Mouse (Mus musculus) embryonic stem cell, embryonic (primary cell): ENCODE measurements around the gene Adam22.
"Not testable (repeated sequence)": the region's sequence is repeated elsewhere in the genome, so short reads cannot be mapped to it uniquely, and the experiment has no call there.

Experiments used
- CTCF ChIA-PET, 4 experiments: fragments of 300-600 bp in 2 of 4; fragments of 350-600 bp in 2 of 4; sonication (Branson Sonifier 250); formaldehyde crosslinking; loops; one replicate each; lab custom pipeline; 2022; ENCODE audit warnings: inconsistent platforms in 2 of 4; lab: Charles Lee
- POLR2A ChIA-PET, 4 experiments: fragments of 300-600 bp in 2 of 4; fragments of 350-600 bp in 2 of 4; sonication (Branson Sonifier 250); formaldehyde crosslinking; loops; one replicate each; lab custom pipeline; 2022; ENCODE audit warnings: antibody characterized with exemption in 4 of 4, inconsistent platforms in 1 of 4; lab: Charles Lee

Gene Adam22

DNA sequence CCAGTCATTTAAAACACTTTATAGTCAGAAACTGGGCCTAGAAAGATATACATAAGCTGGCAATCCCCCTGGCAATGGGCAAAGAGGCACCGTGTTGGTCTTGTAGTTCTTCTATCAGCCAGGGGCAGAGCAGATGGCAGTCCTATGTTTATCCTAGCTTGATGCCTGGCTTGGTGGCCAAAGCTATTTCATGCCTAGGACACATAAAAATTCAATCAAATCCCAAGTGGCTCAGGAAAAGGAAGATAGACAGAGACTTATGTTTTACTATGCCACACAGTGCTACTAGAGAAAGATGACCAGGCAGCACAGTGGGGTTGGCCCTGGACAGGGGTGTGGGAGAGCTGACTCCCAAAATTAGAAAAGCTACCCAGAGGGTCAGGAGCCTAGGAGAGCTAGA, 125.3 kb downstream of the Adam22 start:
- ChIA-PET POLR2A (interaction anchor here in 2 of 4 experiments (1.0 to 1.4 kb wide), 2 partner anchors 9 to 24 kb away, joined by 3 read pairs; no protein-coding TSS in a partner anchor), CTCF (interaction anchor here in 1 of 4 experiments (0.8 kb wide), 1 partner anchor 186 kb away, joined by 4 read pairs; no protein-coding TSS in a partner anchor)

DNA sequence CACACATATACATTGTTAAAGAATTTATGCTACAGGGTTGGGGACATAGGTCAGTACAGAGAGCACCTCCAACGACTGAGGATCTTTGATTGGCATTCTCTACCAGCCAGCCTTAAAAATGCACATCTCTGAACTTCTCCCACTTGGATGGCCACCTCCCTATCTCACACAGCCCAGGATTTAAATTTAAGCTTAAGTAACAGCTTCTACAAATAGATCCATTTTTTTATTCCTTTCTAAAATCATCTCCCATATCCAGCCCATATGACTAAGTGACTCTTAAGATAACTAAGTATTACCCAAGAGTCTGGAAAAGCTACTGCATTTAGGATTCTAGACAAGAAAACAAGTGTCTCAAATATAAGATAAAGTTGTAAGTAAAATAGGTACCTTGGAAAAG, 140.9 kb downstream of the Adam22 start:
- ChIA-PET CTCF (no interaction called here), POLR2A (no interaction called here)

DNA sequence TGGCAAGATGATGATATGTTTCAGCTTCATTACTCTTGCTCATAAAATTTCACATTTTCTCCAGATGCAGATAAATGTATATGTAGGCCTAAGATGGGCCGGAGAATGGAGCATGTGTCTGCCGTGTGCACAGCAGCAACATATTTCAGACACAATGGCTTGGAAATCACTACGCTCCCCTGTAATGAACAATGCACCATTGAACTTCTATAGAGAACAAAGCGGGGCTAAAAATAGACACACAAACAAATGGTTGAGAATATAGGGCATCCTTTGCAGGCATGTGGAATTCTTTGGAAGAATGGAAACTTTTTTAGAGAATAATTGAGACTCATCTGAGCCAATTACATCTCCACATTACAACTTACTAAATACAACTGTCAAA, 143.6 kb downstream of the Adam22 start:
- CTCF ChIA-PET, result no interaction called here
- POLR2A ChIA-PET, result no interaction called here

DNA sequence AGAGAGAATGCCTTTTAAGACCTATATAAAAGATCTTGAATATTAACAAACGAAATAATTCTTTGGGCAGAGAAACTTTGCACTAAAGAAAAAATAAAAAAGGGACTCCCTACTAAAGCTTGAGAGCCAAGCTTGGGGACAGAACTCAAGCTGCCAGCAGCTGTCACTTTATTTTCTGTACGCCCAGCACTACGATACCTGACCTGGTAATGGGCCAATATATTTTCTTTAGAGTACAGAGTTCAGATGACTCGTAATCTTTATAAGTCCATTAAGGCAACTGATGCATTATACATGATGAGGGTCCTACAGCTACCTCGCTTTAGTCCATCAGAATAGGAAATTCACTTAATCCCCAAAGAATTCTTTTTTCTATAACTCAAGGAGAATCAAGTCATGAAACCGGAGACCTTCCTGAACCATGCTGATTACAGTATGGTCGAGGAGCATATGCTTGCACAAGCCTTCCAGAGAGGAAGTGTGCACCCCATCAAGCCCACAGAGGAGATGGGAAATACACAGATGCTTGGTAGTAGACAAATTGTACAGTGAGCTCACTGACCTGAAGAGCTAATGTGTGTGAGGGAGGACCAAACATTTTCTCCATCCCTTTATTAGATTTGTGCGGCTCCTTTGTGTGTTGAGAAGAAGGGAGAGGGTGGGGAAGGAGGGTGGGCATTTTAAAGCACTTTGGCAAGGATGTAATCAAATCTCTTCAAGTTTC, 144.2 kb downstream of the Adam22 start:
- CTCF ChIA-PET, result no interaction called here
- POLR2A ChIA-PET, result no interaction called here

DNA sequence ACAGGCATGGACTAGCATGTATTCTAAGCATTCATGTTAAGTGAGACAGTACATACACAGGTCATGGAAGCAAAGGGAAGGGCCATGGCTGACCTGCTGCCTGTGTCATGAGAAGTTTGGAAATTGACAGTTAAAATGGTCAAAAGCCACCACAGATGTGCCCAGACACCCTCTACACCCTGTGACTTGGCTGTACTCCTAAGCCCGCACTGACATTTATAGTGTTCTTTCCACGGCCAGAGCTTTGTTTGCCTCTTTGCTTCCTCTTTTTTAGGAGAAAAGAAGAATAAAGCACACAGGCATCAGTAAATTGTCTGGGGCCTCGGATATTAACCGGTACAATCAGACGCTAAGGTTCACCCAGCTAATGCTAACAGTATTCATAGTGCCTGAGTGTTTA, 146.3 kb downstream of the Adam22 start:
- ChIA-PET CTCF (interaction anchor here in 1 of 4 experiments (0.5 kb wide), 1 partner anchor 57 kb away, joined by 4 read pairs; no protein-coding TSS in a partner anchor), POLR2A (no interaction called here)

DNA sequence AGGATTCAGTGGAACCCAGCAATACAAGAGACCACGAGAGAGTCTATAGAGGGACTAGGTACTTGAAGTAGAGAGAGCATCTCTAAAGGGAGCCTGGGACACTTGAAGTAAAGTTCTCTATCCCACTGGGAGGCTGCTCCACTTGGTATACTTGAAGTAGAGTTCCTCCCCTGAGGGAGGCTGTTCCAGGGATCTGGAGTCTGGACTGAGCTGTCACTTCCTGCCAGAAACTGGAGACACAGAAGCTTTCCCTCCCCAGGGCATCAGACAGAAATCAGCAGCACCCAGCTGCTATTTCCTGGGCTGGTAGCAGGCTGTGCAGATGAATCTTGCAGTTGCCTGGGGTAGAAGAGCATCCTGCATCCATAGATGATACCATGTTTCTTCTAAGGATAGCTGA, 152.1 kb downstream of the Adam22 start:
- ChIA-PET CTCF (no interaction called here), POLR2A (no interaction called here)

DNA sequence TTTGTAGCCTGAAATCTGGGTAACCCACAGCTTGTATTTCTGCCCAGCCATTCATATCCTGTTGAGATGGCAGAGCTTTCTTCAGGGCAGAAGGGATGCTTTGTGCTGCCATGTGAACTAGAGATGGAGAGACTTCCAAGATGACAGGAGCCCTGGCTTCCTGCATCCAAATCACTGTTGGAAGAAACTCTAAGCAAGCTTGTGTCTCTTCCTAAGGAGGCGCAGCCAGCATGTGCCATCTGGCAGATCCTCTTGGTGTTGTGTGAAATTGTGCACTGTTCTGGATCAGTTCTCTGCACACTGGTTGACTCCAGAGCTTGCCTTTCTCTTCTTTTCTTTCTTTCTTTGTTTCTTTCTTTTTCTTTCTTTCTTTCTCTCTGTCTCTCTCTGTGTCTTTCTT, 183.0 kb downstream of the Adam22 start:
- CTCF ChIA-PET, POLR2A ChIA-PET: not testable (repeated sequence)

DNA sequence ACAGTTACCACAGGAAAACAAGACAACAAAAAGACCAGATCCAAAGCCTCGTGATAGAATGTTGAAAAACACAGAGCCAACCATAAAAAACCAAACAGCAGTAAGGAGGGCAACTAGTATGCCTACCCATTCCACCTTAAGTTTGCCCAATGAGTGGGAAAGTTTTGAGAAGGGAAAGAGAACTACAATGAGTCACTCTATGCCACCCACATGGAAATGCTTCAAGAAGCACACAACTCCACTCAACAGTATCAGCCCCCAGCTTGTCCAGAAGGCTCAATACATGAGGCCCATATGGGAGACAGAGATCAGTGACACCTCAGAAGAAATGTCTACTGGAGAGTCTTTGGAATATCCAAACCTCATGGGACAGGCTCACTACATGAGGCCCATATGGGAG, 187.3 kb downstream of the Adam22 start:
- CTCF ChIA-PET, result no interaction called here
- POLR2A ChIA-PET, result no interaction called here

DNA sequence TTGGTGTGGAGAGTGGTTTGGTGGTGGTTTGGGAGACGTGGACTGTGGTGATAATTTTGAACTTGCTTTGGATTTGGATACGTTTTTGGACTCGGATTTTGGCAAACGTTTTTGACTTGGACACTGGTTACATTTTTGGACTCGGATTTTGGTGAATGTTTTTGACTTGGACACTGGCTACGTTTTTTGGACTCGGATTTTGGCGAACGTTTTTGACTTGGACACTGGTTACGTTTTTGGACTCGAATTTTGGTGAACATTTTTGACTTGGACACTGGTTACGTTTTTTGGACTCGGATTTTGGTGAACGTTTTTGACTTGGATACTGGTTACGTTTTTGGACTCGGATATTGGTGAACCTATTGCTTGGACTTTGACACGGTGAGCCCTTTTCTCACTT, 189.8 kb downstream of the Adam22 start:
- POLR2A ChIA-PET, result no interaction called here
- CTCF ChIA-PET, result no interaction called here

DNA sequence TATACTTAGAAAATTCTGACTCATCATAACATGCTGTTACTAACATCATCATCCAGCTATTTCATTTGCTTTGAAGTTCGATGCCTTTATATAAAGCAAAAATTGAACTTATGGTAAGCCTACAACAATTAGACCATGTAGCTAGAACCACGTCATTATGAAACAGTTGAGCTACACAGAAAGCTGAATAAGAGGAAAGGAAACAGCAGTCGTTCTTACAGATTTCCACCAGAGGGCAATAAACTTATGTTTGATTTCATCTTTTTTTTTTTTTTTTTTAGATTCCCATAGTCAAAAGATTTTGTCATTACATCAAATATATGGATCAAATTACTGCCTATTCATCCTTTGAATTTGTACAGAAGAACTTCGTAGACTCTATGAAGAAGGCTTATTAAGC, 203.2 kb downstream of the Adam22 start:
- POLR2A ChIA-PET, result no interaction called here
- CTCF ChIA-PET, result interaction anchor here (0.6 to 0.7 kb wide), 13 partner anchors 9 to 1400 kb away, joined by 3 to 12 read pairs (median 4); no protein-coding TSS in a partner anchor

DNA sequence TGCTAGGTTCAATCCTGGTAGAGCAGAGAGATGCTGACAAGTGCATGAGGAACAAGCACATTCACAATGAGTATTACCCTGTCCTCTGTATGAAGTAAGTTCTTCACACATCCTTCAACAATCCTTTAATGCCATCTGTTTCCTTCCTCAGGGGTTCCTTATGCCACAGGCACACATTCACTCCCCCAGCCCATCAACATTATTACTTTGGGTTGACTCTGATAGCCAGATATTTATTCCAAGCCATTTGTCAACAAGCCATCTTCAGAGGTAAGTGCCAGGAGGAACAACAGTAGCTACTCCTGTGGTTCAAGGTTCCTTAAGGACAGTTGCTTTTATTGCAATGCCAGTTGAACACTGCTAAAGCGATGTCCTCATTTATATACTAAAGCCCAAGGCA, 216.3 kb downstream of the Adam22 start:
- POLR2A ChIA-PET, result no interaction called here
- CTCF ChIA-PET, result no interaction called here

DNA sequence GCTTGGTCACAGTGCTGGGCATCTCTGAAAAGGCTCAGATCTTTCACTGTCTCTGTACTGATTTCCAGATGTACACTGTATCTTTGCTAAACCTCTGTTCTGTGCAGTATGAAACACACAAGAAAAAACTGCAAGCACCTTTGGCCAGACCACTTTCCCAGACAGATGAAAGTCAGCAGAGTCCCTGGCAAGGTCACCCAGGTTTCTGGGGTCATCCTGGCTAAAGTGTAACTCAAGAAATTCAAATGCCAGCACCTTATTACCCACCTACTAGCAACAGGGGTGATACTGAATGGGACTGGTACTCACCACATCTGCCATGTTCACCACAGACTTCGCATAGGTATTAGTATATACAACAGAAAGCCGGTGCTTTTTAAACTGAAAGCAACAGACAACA, 221.8 kb downstream of the Adam22 start:
- ChIA-PET CTCF (no interaction called here), POLR2A (interaction anchor here in 1 of 4 experiments (1.4 kb wide), 1 partner anchor 25 kb away, joined by 3 read pairs; no protein-coding TSS in a partner anchor)

DNA sequence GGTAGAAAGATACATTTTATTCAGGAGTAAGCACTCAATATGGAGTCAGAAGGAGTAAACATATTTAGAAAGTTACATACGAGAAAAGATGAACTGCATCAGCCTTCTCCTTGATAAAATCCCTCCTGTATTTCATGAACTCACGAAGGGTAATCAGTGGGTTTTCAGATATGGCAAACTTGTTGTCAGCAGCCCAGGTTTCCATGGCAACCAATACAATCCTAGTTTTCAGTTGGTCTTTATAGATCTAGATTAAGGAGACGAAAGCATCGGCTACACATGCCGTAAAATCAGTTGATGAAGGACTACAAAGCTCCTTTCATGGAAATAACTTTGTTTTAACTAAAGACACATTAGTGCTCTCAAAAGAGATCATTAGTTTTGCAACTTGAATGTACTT, 222.5 kb downstream of the Adam22 start:
- ChIA-PET CTCF (no interaction called here), POLR2A (interaction anchor here in 1 of 4 experiments (1.4 kb wide), 1 partner anchor 24 kb away, joined by 3 read pairs; no protein-coding TSS in a partner anchor)

DNA sequence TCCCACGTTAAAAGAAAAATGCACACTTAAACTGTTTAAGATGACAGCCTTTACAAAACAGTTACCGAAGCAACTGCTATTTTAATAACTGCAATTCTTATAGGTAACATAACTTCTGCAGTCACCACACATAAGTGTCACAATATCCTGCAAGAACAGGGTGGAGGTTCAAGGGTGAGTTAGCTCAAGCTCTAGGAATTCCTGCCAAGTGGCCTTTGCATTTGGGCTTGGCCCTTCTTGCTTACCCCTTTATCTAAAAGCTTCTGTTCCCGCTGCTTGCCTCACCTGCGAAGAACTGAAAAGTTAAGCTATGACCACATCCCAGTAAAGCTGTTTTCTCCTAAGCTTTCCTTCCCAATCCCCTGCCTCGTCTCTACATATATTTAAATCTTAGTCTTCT, 235.4 kb downstream of the Adam22 start:
- CTCF ChIA-PET, result no interaction called here
- POLR2A ChIA-PET, result interaction anchor here in 1 of 4 experiments (0.7 kb wide), 2 partner anchors 10 to 12 kb away, joined by 3 read pairs; no protein-coding TSS in a partner anchor

DNA sequence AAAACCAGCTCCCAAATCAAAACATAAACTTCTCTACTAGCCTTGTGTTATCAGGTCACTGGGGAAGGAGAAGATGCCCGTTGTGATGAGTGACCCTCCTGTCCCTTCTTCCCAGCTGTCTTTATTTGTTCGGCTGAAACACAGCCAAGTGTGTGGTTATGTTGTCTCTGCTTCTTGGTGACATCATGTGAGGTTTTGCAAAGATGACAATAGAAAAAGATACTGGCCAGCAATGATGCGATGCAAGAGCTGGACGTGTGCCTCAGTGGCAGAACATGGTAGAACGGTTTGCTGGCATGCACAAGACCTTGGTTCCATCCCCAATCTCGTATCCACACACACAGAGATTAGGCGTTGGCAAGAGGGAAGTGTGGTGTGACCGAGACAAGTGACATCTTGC, 236.0 kb downstream of the Adam22 start:
- ChIA-PET CTCF (no interaction called here), POLR2A (no interaction called here)

DNA sequence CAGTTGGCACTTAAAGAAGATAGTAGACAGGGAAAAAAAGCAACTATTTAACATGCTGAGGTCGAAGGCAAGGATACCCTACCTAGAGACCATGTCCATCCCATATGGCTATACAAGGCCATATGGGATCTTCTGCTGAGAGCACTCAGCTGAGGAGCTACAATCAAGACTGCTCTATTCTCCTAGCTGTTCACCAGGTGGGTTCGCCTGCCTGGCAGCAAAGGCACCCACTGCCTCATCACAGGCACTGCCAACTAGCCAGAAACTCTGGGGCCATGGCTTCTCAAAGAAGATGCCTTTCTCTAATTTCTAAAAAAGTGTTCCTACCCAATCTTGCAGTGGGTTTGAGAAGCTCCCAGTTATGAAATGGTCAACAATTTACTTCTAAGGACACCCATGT, 238.2 kb downstream of the Adam22 start:
- CTCF ChIA-PET, result no interaction called here
- POLR2A ChIA-PET, result interaction anchor here in 1 of 4 experiments (1.1 kb wide), 1 partner anchor 36 kb away, joined by 4 read pairs; no protein-coding TSS in a partner anchor

DNA sequence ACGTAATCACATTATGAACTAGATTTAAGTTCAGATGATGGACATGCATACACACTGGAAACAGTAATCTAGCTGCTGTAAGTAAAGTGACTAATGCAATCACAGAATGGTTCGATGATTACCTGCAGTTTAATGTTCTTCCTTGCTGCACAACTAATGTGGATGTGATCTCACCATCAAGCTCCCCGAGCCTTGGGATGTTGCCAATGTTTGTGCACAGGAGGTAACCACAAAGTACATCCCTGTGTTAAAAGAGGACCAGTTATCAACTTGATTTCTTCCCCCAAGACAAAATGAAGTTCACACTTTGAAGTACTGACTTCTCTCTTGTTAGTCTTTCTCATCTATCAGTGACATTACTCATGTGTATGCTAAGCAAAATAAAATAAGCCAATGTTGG, 247.0 kb downstream of the Adam22 start:
- ChIA-PET POLR2A (interaction anchor here in 1 of 4 experiments (0.6 to 0.7 kb wide), 2 partner anchors 24 to 284 kb away, joined by 3 to 4 read pairs; no protein-coding TSS in a partner anchor), CTCF (no interaction called here)

DNA sequence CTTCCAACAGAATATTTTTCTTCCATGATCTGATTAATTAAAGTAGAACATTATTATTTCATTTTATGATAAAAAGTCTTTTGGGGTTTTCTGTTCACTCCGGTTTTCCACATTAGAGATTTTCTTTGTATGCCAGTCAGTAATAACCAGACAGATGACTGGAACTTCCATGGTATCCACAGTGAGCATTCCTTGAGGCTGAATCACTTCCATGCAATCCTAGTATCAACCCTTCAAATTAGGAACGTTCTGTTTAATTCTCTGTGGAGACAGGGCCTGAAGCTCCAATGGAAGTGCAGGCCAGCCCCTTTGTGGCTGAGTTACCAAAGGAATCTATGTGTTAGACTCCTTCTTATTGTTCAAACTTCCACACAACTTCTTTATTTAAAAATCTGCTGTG, 247.9 kb downstream of the Adam22 start:
- ChIA-PET CTCF (no interaction called here), POLR2A (no interaction called here)

DNA sequence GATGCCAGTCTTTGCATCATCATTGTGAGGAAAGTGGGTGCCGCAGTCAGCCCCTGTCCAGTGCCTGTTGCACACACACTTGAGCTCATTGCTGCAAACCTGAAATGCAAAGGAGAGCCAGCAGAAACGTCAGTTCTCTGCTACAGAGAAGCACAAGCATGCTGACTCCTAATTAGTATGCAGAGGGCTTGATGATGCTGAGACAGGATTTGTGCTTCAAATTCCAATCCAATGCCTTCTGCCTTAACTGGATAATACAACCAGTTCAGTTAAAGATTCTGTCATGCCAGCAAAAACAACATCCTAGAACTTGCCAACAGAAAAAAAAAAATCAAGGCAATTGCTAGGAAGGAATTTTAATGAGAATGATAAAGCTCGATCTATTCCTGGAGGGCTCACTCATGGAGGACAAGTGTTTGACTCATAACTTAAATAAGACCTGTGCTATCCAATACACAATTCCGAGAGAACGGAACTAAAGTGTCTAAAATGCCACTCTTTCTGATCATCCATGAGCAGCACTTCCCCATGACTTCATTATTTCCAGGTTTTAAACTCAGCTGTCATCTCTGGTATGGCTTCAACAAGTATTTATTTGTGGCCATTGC, 251.3 kb downstream of the Adam22 start:
- CTCF ChIA-PET, result no interaction called here
- POLR2A ChIA-PET, result no interaction called here

DNA sequence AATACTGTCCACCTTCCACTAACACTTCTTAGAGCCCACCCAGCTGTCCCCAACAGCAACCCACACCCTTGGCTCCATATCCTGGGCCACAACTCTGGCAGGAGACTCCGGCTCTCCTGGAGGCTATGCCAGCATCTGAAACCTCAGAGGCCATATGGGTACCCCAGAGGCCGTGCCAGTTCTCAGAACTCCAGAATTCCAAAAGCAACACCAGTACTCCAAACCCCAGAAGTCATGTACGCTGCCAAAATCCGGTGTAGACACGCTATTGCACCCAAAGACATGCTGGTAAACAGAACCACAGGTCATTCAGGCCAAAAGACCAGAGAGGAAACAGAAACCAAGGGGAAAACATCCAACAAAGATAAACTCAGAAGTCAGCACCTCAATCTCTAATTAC, 255.7 kb downstream of the Adam22 start:
- CTCF ChIA-PET, result no interaction called here

DNA sequence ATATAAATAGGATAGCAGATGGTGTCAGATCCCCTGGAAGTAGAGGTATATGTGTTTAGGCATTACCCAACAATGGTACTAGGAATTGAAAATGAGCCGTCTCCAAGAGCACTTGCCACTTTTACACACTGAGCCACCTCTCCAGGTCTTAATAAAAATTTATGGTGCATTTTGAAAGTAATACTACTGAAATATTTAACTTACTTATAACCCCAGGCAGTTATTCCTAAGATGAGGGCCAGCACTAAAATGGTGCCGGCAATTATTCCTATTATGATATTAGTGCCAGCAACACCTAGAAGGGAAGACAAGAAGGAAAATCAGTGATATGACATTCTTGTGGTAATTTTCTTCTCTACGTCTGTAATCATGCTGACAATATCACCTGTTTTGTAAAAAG, 256.3 kb downstream of the Adam22 start:
- CTCF ChIA-PET, result no interaction called here
- POLR2A ChIA-PET, result no interaction called here

More for the DNA sequence above, 255.7 kb downstream of the Adam22 start:
- POLR2A ChIA-PET, result no interaction called here
